Mouse (Mus musculus): ENCODE data around the gene Nfkbil1.

Nfkbil1 gene

DNA sequence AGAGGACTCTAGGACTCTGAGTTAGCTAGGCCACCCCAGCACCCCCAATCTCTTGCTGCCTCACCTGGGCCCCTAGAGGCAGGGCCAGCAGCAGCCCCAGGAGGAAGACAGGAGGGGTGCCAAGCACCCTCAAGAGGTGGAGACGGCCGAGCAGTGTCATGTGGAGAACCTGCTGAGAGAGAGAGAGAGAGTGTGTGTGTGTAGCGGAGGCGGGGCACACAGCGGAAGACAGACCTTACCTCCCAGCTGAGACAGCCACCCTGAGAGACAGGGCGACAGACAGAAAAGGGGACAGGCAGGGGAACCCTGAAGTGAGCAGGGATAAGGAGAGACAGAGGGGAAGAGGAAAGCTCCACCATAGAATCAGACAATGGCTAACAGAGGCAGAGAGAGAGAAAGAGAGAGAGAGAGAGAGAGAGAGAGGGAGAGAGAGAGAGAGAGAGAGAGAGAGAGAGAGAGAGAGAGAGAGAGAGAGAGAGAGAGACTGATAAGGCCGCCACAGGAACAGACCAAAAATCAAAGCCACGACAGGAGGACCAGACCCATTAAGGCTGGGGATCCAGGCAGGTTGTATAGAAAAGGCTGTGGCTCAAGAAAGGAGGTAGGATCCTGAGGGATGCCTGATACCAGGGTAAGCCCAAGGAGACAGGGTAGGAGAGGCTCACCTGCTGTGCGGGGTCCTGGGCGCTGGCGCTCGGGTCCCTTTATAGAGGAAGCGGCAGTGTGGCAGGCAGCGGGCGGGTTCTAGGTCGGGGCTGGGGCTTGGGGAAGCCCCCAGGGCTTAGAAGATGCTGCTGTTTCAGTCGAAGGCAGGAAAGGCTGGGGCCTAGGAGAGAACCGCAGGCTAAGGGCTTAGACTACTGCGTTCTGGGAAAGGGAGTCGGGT is 30.9 kb downstream of the Nfkbil1 start, which contains the start of gene Lta:
Gene Lta, minus strand, starts transcription at position 858 of the 886 bp plus-strand sequence.
- in situ Hi-C loops (cut with MboI, MseI): no loop called here

- in situ Hi-C loops (cut with MboI, MseI): no loop called here
These were observed 33.1 kb downstream of the Nfkbil1 start for GRCm38 (mm10) chr17:35202442-35202841.

DNA sequence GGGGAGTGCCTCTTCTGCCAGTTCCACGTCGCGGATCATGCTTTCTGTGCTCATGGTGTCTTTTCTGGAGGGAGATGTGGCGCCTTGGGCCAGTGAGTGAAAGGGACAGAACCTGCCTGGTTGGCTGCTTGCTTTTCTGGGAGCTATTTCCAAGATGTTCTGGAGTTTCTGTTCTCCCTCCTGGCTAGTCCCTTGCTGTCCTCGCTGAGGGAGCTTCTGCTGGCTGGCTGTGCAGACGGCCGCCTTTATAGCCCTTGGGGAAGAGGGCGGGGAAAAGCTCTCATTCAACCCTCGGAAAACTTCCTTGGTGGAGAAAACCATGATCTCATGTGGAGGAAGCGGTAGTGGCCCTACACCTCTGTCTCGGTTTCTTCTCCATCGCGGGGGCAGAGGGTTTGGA is 33.8 kb downstream of the Nfkbil1 start, which contains the start of gene Tnf:
Gene Tnf, minus strand, starts transcription at position 221 of the 400 bp plus-strand sequence.
- in situ Hi-C loops (cut with MboI, MseI): no loop called here

GRCm38 (mm10) chr17:35201128-35201527 is 34.5 kb downstream of the Nfkbil1 start:
- in situ Hi-C loops (cut with MboI, MseI): no loop called here

DNA sequence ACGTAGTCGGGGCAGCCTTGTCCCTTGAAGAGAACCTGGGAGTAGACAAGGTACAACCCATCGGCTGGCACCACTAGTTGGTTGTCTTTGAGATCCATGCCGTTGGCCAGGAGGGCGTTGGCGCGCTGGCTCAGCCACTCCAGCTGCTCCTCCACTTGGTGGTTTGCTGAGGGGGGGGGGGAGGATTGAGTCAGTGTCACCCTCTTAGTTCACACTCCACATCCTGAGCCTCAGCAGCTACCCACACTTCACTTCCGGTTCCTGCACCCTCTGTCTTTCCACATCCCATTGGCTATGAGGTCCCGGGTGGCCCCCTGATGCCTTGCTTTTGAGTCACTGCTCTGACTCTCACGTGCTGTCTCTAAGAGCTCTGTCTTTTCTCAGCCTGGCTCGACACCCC is 35.2 kb downstream of the Nfkbil1 start:
- in situ Hi-C loops (cut with MboI, MseI): no loop called here

DNA sequence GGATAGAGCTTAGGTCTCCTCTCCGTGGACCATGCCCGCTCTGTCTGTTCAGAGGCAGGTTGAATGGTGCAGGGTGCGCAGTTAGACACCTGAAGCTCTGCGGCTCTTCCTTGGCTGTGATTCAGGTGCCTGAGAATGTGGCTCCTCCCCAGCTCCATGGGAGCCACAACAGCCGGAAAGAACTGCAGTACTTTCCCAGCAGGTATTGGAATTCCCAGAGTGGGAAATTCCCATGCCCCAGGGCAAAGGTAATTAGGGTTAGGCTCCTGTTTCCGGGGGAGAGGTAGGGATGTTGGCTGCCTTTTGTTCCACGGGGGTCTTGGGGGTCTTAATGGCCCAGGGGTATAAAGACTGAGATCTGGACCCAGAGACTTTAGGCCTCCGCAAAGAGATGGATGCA is 36.6 kb downstream of the Nfkbil1 start:
- in situ Hi-C loops (cut with MboI, MseI): no loop called here

DNA sequence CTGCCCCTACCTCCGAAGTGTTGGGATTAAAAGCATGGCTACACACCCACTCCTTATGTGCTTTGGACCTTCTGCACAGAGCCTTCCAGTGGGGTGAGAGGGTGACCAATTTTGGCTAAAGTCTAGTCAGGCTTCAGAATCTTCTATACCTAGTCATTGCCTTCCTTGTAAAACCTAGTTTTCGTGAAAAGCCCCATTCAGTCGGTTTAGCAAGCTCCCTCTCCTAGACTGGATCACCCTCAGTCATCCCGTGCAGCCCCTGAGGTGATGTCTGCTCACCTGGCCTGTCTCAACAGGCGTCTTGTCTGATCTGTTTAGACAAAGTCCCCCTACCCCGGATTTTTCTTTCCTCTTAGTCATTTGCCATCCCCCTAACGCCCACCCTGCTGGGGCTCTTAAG is 37.6 kb downstream of the Nfkbil1 start:
- in situ Hi-C loops (cut with MboI, MseI): no loop called here

GRCm38 (mm10) chr17:35197126-35197525 is 38.5 kb downstream of the Nfkbil1 start:
- in situ Hi-C loops (cut with MboI, MseI): no loop called here

- in situ Hi-C loops (cut with MboI, MseI): no loop called here
These were observed 39.3 kb downstream of the Nfkbil1 start for GRCm38 (mm10) chr17:35196321-35196641.

DNA sequence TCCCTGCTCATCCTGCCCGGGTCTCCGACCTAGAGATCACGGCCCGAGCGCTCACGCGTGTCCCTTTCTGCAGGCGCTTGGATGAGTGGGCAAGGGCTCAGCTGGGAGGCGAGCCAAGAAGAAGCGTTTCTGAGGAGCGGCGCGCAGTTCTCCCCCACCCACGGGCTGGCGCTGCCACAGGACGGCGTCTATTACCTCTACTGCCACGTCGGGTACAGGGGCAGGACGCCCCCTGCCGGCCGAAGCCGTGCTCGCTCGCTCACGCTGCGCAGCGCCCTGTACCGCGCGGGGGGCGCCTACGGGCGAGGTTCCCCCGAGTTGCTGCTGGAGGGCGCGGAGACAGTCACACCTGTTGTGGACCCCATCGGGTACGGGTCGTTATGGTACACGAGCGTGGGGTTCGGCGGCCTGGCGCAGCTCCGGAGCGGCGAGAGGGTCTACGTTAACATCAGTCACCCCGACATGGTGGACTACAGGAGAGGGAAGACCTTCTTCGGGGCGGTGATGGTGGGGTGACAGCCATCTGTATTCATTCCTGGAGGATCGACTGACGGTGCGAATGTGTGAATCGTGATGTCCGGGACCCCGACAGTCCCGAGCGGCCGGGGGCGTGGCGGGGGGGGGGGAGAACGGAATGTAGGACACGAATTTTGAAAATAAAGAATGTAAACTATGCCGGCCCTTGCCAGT is 39.8 kb downstream of the Nfkbil1 start:
- in situ Hi-C loops (cut with MboI, MseI): no loop called here

DNA sequence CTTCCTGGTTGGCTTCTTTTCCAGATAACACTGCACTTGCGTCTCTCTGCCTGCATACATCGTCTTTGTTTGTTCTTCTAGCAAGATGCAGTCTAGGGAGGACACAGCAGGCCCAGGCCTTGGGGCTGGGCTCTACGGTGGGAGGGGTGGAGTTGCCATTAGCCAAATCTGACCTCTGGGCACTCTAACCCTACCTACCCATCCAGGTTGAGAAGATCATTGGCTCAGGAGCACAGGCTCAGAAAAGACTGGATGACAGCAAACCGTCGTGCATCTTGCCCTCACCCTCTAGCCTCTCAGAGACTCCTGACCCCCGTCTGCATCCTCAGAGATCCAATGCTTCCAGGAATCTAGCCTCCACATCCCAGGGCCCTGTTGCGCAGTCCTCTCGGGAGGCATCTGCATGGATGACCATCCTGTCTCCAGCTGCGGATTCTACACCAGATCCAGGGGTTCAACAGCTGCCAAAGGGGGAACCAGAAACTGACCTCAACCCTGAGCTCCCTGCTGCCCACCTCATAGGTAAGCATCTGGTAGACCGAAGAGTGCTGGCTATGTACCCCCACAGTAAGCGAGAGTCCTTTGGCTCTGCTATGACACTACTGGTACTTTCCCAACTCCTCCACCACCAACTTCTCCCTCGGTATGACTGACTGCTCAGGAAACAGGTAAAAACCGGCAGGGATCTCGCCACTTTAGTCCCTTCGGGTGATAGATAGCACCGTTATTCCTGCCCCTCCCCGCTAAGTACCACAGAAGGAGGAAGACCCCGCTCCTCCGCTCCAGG is 40.6 kb downstream of the Nfkbil1 start:
- in situ Hi-C loops (cut with MboI, MseI): no loop called here

DNA sequence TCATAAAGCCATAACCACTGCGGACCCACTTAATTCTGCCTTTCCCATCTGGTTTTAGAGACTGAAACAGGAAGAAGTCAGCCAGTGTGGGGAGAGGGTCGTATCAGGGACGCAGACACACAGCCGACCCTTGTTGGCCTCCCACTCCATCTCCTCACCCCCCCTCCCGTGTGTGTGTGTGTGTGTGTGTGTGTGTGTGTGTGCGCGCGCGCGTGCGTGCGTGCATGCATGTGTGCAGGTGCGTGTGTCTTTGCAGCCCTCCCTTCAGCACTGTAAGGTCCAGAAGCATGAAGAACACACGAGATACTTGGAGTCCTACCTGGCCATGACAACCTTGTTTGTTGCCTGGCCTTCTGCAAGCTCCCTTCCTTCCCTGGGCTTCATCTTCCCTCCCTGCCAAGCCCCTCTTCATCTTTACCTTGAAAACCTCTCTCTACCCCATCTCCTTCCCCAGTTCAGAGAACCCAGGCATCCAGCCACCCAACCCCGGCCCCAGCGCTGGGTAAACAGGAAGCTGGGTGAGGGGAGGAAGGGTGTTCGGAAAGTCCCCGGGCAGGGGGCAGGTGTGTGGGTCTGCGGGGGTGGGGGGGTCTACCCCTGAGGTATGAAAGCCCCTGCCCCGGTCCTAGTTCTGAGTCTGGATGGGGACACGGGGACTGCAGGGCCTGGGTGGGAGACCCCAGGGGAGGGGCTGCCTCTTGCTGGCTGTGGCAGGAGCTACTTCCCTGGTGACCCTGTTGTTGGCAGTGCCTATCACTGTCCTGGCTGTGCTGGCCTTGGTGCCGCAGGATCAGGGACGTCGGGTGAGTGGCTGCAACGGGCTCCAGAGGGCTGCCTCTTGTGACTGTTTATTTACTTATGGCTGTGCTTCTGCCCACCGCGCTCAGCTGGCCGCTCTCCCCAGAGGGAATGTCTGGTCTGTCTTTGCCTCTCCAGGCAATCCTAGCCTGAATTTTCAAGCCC is 41.4 kb downstream of the Nfkbil1 start, which contains the start of gene Ltb:
Gene Ltb, plus strand, starts transcription at position 559 of the 963 bp plus-strand sequence.
- in situ Hi-C loops (cut with MboI, MseI): no loop called here

- in situ Hi-C loops (cut with MboI, MseI): no loop called here
These were observed 42.7 kb downstream of the Nfkbil1 start for GRCm38 (mm10) chr17:35192924-35193323.

DNA sequence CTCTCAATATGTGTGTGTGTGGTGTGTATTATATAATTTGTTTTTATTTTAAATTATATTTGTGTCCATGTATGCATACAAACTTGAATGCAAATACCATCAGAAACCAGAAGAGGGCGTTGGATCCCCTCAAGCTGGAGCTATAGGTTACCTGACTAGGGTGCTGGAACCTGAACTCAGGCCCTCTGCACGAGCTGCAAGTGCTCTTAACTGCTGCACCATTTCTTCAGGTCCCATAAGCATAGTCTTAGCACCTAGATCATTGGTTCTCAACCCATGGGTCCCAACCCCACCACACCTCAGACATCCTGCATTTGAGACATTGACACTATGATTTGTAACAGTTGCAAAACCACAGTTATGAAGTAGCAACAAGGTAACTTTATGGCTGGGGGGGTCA is 43.9 kb downstream of the Nfkbil1 start:
- in situ Hi-C loops (cut with MboI, MseI): no loop called here

GRCm38 (mm10) chr17:35190096-35190495 is 45.5 kb downstream of the Nfkbil1 start:
- in situ Hi-C loops (cut with MboI, MseI): no loop called here

- in situ Hi-C loops (cut with MboI, MseI): no loop called here
These were observed 46.4 kb downstream of the Nfkbil1 start for GRCm38 (mm10) chr17:35189186-35189585.

- in situ Hi-C loops (cut with MboI, MseI): no loop called here
These were observed 47.5 kb downstream of the Nfkbil1 start, which contains the start of gene Lst1 for GRCm38 (mm10) chr17:35187959-35188610. Gene Lst1 (minus strand): TSS chr17:35188439.

DNA sequence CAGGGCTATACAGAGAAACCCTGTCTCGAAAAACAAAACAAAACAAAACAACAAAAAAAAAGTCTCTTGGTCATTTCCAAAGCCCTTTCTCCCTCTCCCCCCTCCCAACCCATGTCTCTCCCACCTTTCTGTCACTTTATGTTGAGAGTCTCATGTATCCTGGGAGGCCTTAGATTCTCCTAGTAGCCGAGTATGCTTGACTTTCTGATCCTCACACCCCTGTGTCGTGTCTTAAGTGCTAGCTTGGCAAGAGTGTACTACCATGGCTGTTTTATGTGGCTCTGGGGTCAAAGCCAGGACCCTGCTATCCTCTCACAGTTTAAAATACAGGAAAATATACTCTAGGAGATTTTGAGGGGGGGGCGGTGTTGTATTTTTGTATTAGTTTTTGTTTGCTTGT is 48.2 kb downstream of the Nfkbil1 start:
- in situ Hi-C loops (cut with MboI, MseI): no loop called here

- in situ Hi-C loops (cut with MboI, MseI): no loop called here
These were observed 48.9 kb downstream of the Nfkbil1 start for GRCm38 (mm10) chr17:35186681-35187080.

All from T-helper 1 cell (primary cell).